Mouse (Mus musculus): Measurements from ENCODE around the gene Tcl1b5. TPM values are rescaled to one million over a fixed set of nuclear protein-coding genes. Genes with fewer than 3 reads are reported as not detected.
"Not testable (repeated sequence)": the region's sequence is repeated elsewhere in the genome, so short reads cannot be mapped to it uniquely, and the experiment has no call there.

Tcl1b5 gene
- not detected in 2 replicates for polyA plus RNA-seq (2016; fragmentation: Nextera tagmentation; extraction: Ambion mirVana)

- whole genome bisulfite sequencing = 65% methylated on average over 3 of the region's 3 CpGs
- not testable (repeated sequence) for H3K27me3 ChIP-seq; H3K9ac ChIP-seq; H3K4me2 ChIP-seq (replicated peaks); ATAC-seq (ENCODE audit: insufficient number of reproducible peaks, insufficient read depth, low FRiP score, low TSS enrichment); H3K36me3 ChIP-seq; H3K4me1 ChIP-seq; H3K27ac ChIP-seq; H3K9me3 ChIP-seq; H3K4me3 ChIP-seq
Observed at GRCm38 (mm10) chr12:105176044-105176443, at the start of gene Tcl1b5. Gene Tcl1b5, plus strand, starts transcription at chr12:105176344.

GRCm38 (mm10) chr12:105126516-105126915 lies 49.6 kb upstream of the Tcl1b5 start:
- Histone ChIP-seq H3K27me3 (no peaks in the 10 kb centered on the region), H3K36me3 (no peaks in the 10 kb centered on the region), H3K4me2 (replicated peaks) (no peak overlapping the region), H3K4me3 (no peak overlapping the region), H3K4me1 (no peaks in the 10 kb centered on the region), H3K27ac (no peak overlapping the region), H3K9me3 (no peaks in the 10 kb centered on the region), H3K9ac (no peak overlapping the region)
- 38% methylated on average over 4 of the region's 4 CpGs for WGBS
- ATAC-seq (ENCODE audit: insufficient number of reproducible peaks, insufficient read depth, low FRiP score, low TSS enrichment) = no peak

GRCm38 (mm10) chr12:105127607-105128006 lies 48.5 kb upstream of the Tcl1b5 start:
- no peak overlapping the region for H3K27ac ChIP-seq
- H3K27me3 ChIP-seq = no peaks in the 10 kb centered on the region
- no peak overlapping the region for H3K9ac ChIP-seq
- H3K4me3 ChIP-seq = no peak overlapping the region
- WGBS = 76% methylated on average over 2 of the region's 2 CpGs
- no peak for ATAC-seq (ENCODE audit: insufficient number of reproducible peaks, insufficient read depth, low FRiP score, low TSS enrichment)
- H3K4me2 ChIP-seq (replicated peaks) = no peak overlapping the region
- H3K36me3 ChIP-seq = no peaks in the 10 kb centered on the region
- H3K4me1 ChIP-seq = no peaks in the 10 kb centered on the region
- H3K9me3 ChIP-seq = no peaks in the 10 kb centered on the region

GRCm38 (mm10) chr12:105129494-105130205 lies 46.5 kb upstream of the Tcl1b5 start:
- H3K36me3 ChIP-seq; H3K4me1 ChIP-seq; ATAC-seq (ENCODE audit: insufficient number of reproducible peaks, insufficient read depth, low FRiP score, low TSS enrichment); H3K4me2 ChIP-seq (replicated peaks); H3K27ac ChIP-seq; H3K27me3 ChIP-seq; H3K9me3 ChIP-seq; H3K9ac ChIP-seq; H3K4me3 ChIP-seq: not testable (repeated sequence)
- WGBS = 55% methylated on average over 3 of the region's 3 CpGs

GRCm38 (mm10) chr12:105134167-105134566 lies 42.0 kb upstream of the Tcl1b5 start:
- H3K9me3 ChIP-seq; H3K9ac ChIP-seq; H3K4me3 ChIP-seq; H3K27me3 ChIP-seq; ATAC-seq (ENCODE audit: insufficient number of reproducible peaks, insufficient read depth, low FRiP score, low TSS enrichment); H3K4me2 ChIP-seq (replicated peaks); H3K27ac ChIP-seq; H3K36me3 ChIP-seq; H3K4me1 ChIP-seq: not testable (repeated sequence)
- 67% methylated on average over 2 of the region's 2 CpGs for WGBS

- H3K27ac ChIP-seq; H3K9ac ChIP-seq; H3K9me3 ChIP-seq; H3K4me1 ChIP-seq; H3K36me3 ChIP-seq; ATAC-seq (ENCODE audit: insufficient number of reproducible peaks, insufficient read depth, low FRiP score, low TSS enrichment); H3K27me3 ChIP-seq; H3K4me2 ChIP-seq (replicated peaks); H3K4me3 ChIP-seq: not testable (repeated sequence)
- WGBS = 89% methylated on average over 4 of the region's 4 CpGs
Observed at GRCm38 (mm10) chr12:105134826-105135225, 41.3 kb upstream of the Tcl1b5 start.

GRCm38 (mm10) chr12:105137729-105138128 lies 38.4 kb upstream of the Tcl1b5 start:
- H3K4me1 ChIP-seq; H3K4me2 ChIP-seq (replicated peaks); H3K36me3 ChIP-seq; H3K4me3 ChIP-seq; H3K9me3 ChIP-seq; H3K27ac ChIP-seq; H3K27me3 ChIP-seq; ATAC-seq (ENCODE audit: insufficient number of reproducible peaks, insufficient read depth, low FRiP score, low TSS enrichment); H3K9ac ChIP-seq: not testable (repeated sequence)
- WGBS = 76% methylated on average over 1 of the region's 1 CpGs

GRCm38 (mm10) chr12:105143096-105143495 lies 33.0 kb upstream of the Tcl1b5 start:
- H3K4me2 ChIP-seq (replicated peaks) = no peak overlapping the region
- H3K9ac ChIP-seq = no peak overlapping the region
- 89% methylated on average over 3 of the region's 3 CpGs for WGBS
- H3K4me1 ChIP-seq = no peaks in the 10 kb centered on the region
- H3K4me3 ChIP-seq = no peak overlapping the region
- H3K27me3 ChIP-seq = no peaks in the 10 kb centered on the region
- no peak overlapping the region for H3K27ac ChIP-seq
- H3K36me3 ChIP-seq = no peaks in the 10 kb centered on the region
- H3K9me3 ChIP-seq = no peaks in the 10 kb centered on the region
- ATAC-seq (ENCODE audit: insufficient number of reproducible peaks, insufficient read depth, low FRiP score, low TSS enrichment) = no peak

- H3K4me2 ChIP-seq (replicated peaks); ATAC-seq (ENCODE audit: insufficient number of reproducible peaks, insufficient read depth, low FRiP score, low TSS enrichment); H3K36me3 ChIP-seq; H3K4me3 ChIP-seq; H3K27me3 ChIP-seq; H3K4me1 ChIP-seq; H3K9me3 ChIP-seq; H3K9ac ChIP-seq; H3K27ac ChIP-seq: not testable (repeated sequence)
- WGBS = 47% methylated on average over 1 of the region's 1 CpGs
Observed at GRCm38 (mm10) chr12:105144928-105145327, 31.2 kb upstream of the Tcl1b5 start.

GRCm38 (mm10) chr12:105145714-105146113 lies 30.4 kb upstream of the Tcl1b5 start, which contains the start of gene Tcl1b2:
Gene Tcl1b2, plus strand, starts transcription at chr12:105146014.
- WGBS = 82% methylated on average over 3 of the region's 3 CpGs
- Histone ChIP-seq H3K27me3 (no peaks in the 10 kb centered on the region), H3K9ac (no peak within 1 kb of the TSS), H3K4me3 (no peak within 1 kb of the TSS), H3K9me3 (no peaks in the 10 kb centered on the region), H3K4me2 (replicated peaks) (no peak within 1 kb of the TSS), H3K27ac (no peak within 1 kb of the TSS), H3K4me1 (no peaks in the 10 kb centered on the region), H3K36me3 (no peaks in the 10 kb centered on the region)
- no peak for ATAC-seq (ENCODE audit: insufficient number of reproducible peaks, insufficient read depth, low FRiP score, low TSS enrichment)

- H3K4me1 ChIP-seq; H3K27ac ChIP-seq; ATAC-seq (ENCODE audit: insufficient number of reproducible peaks, insufficient read depth, low FRiP score, low TSS enrichment); H3K27me3 ChIP-seq; H3K4me2 ChIP-seq (replicated peaks); H3K36me3 ChIP-seq; H3K9ac ChIP-seq; H3K9me3 ChIP-seq; H3K4me3 ChIP-seq: not testable (repeated sequence)
- 77% methylated on average over 4 of the region's 4 CpGs for WGBS
Observed at GRCm38 (mm10) chr12:105155286-105155685, 20.9 kb upstream of the Tcl1b5 start.

- Histone ChIP-seq H3K27me3 (no peaks in the 10 kb centered on the region), H3K4me2 (replicated peaks) (no peak overlapping the region), H3K27ac (no peak overlapping the region), H3K9me3 (no peaks in the 10 kb centered on the region), H3K4me3 (no peak overlapping the region), H3K9ac (no peak overlapping the region), H3K4me1 (no peaks in the 10 kb centered on the region), H3K36me3 (no peaks in the 10 kb centered on the region)
- no peak for ATAC-seq (ENCODE audit: insufficient number of reproducible peaks, insufficient read depth, low FRiP score, low TSS enrichment)
- 62% methylated on average over 6 of the region's 6 CpGs for WGBS
Observed at GRCm38 (mm10) chr12:105158842-105159241, 17.3 kb upstream of the Tcl1b5 start.

Measured in embryonic facial prominence, embryonic 12.5 days (tissue).